Comparison of ENCODE assay signal across 21 mouse cellular contexts in the genomic region with DNA sequence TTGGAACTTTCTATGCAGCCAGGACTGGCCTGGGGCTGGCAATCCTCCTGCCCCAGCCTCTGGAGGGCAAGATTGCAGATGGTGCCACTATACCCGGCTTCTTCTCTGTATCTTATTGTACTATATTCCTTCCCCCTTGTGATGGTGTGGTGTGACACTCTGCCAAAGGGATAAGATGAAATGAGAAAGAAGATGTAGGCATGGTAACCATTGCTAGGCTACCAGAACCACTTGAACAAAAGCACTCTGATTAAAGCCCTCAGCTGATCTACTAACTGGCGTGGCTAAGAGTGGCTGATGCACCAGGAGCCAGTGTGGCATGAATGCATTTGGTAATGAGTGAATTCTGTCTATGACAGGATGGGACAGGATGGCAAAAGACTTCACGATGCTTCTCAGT. TPM values are rescaled to one million over a fixed set of nuclear protein-coding genes. Genes with fewer than 3 reads are reported as not detected.
DNase-seq lines count a peak whose midpoint lies in the region; ATAC-seq lines count a peak whose summit lies in the region.
"Had no signal": no experiment of that assay in that cellular context is flagged by ENCODE, and none has a peak within 500 bp of the region (broad histone marks: within the 10 kb centered on the region; RNA-seq: fewer than 3 reads in every experiment).

Gene Igbp1b, minus strand, starts transcription at position 29 of the 400 bp plus-strand sequence.

- no peaks in the 10 kb centered on the region for H3K27me3 ChIP-seq in hindbrain, embryonic 16.5 days (replicated peaks; ENCODE audit: control insufficient read depth, insufficient read depth, low read length)
- H3K27me3 ChIP-seq in midbrain, embryonic 16.5 days (ENCODE audit: control insufficient read depth, insufficient read depth, low read depth, low read length): no peaks in the 10 kb centered on the region
- H3K27me3 ChIP-seq: embryonic facial prominence, embryonic 13.5 days; heart, embryonic 15.5 days; Patski; stomach, embryonic 15.5 days had no signal

- no peak within 1 kb of the TSS for H3K4me3 ChIP-seq in hindbrain, embryonic 16.5 days (ENCODE audit: low read length)
- no peak within 1 kb of the TSS for H3K4me3 ChIP-seq in midbrain, embryonic 16.5 days (ENCODE audit: low read depth, low read length)
- H3K4me3 ChIP-seq: embryonic facial prominence, embryonic 13.5 days; heart, embryonic 15.5 days; left cerebral cortex, adult 2 months; stomach, embryonic 15.5 days had no signal

- H3K36me3 ChIP-seq in hindbrain, embryonic 16.5 days (ENCODE audit: control insufficient read depth, insufficient read depth, low read length): no peaks in the 10 kb centered on the region
- H3K36me3 ChIP-seq in midbrain, embryonic 16.5 days (ENCODE audit: control insufficient read depth, insufficient read depth, low read length): no peaks in the 10 kb centered on the region
- H3K36me3 ChIP-seq: embryonic facial prominence, embryonic 13.5 days; heart, embryonic 15.5 days; stomach, embryonic 15.5 days had no signal

- WGBS in hindbrain, embryonic 16.5 days: 58% methylated on average over 3 of the region's 3 CpGs
- WGBS in midbrain, embryonic 16.5 days: 40% methylated on average over 3 of the region's 3 CpGs

- DNase-seq in embryo, embryonic 10.5 days (ENCODE audit: low spot score): peak; percentile 1
- DNase-seq in embryo, embryonic 10 days (ENCODE audit: low spot score): no peak
- DNase-seq in right cerebral cortex, adult 18-20 months: peak; percentile 4
- no peak for DNase-seq in right cerebral cortex, adult 2 months (ENCODE audit: low spot score in 2 of 2)
- DNase-seq in kidney, adult 18-20 months: no peak
- no peak for DNase-seq in gastrocnemius, postnatal 4 days (ENCODE audit: low spot score in 2 of 2)
- DNase-seq: cerebellum, postnatal 10 days; gastrocnemius, postnatal 25 days; liver; lung, embryonic 14.5 days had no signal

- no peaks in the 10 kb centered on the region for H3K9me3 ChIP-seq in hindbrain, embryonic 16.5 days (ENCODE audit: control insufficient read depth, low read length)
- no peaks in the 10 kb centered on the region for H3K9me3 ChIP-seq in midbrain, embryonic 16.5 days (replicated peaks; ENCODE audit: control insufficient read depth, low read length, poor library complexity, severe bottlenecking)
- H3K9me3 ChIP-seq: embryonic facial prominence, embryonic 13.5 days; heart, embryonic 15.5 days; stomach, embryonic 15.5 days had no signal

- no peak within 1 kb of the TSS for H3K9ac ChIP-seq in hindbrain, embryonic 16.5 days (ENCODE audit: low read depth, low read length)
- no peak within 1 kb of the TSS for H3K9ac ChIP-seq in midbrain, embryonic 16.5 days (ENCODE audit: low read depth, low read length)
- H3K9ac ChIP-seq: embryonic facial prominence, embryonic 13.5 days; heart, embryonic 15.5 days; lung, embryonic 14.5 days; stomach, embryonic 15.5 days had no signal

- H3K27ac ChIP-seq in hindbrain, embryonic 16.5 days (ENCODE audit: low read depth, low read length): no peak within 1 kb of the TSS
- no peak within 1 kb of the TSS for H3K27ac ChIP-seq in midbrain, embryonic 16.5 days (ENCODE audit: low read length)
- H3K27ac ChIP-seq: embryonic facial prominence, embryonic 13.5 days; heart, embryonic 15.5 days; left cerebral cortex, adult 2 months; stomach, embryonic 15.5 days had no signal

- peak; percentile 50; the same call in 1 of the 2 replicates for ATAC-seq in hindbrain, embryonic 16.5 days
- peak; percentile 71 for ATAC-seq in midbrain, embryonic 16.5 days
- ATAC-seq: Patski had no signal

- no peak within 1 kb of the TSS for H3K4me2 ChIP-seq in hindbrain, embryonic 16.5 days (ENCODE audit: low read length)
- no peak within 1 kb of the TSS for H3K4me2 ChIP-seq in midbrain, embryonic 16.5 days (ENCODE audit: low read length)
- H3K4me2 ChIP-seq: embryonic facial prominence, embryonic 13.5 days; heart, embryonic 15.5 days; lung, embryonic 14.5 days; stomach, embryonic 15.5 days had no signal

- no peaks in the 10 kb centered on the region for H3K4me1 ChIP-seq in hindbrain, embryonic 16.5 days (ENCODE audit: control insufficient read depth, insufficient read depth, low read depth, low read length)
- no peaks in the 10 kb centered on the region for H3K4me1 ChIP-seq in midbrain, embryonic 16.5 days (ENCODE audit: control insufficient read depth, insufficient read depth, low read length)
- H3K4me1 ChIP-seq: embryonic facial prominence, embryonic 13.5 days; heart, embryonic 15.5 days; stomach, embryonic 15.5 days had no signal

RNA-seq across cellular contexts. Expression of gene Igbp1b, which starts in this region (rescaled TPM):
- 0.10 TPM in 1 of 2 replicates, not detected in the other for polyA plus RNA-seq in hindbrain, embryonic 16.5 days (2015; fragmentation: Nextera tagmentation; extraction: Ambion mirVana)
- polyA plus RNA-seq in midbrain, embryonic 16.5 days (2015; fragmentation: Nextera tagmentation; extraction: Ambion mirVana): 0.16 and 0.34 TPM in 2 replicates
- total RNA-seq in gastrocnemius, postnatal 4 days (2021): not detected
- total RNA-seq: gastrocnemius, postnatal 25 days; megakaryocyte, adult 5-6 weeks had no signal
- polyA plus RNA-seq: embryonic facial prominence, embryonic 13.5 days; heart, embryonic 15.5 days; intestine, embryonic 14.5 days; kidney, embryonic 16.5 days; lung, embryonic 14.5 days; Patski; small intestine, adult 2 months; stomach, embryonic 15.5 days had no signal

Comparison
In these comparisons a context has a peak if more than half of its experiments do, and no peak if none do; other contexts are left out.
1. DNase-seq: peak in embryo, embryonic 10.5 days (single experiment) and right cerebral cortex, adult 18-20 months (single experiment); none in embryo, embryonic 10 days (single experiment), right cerebral cortex, adult 2 months (0 of 2), kidney, adult 18-20 months (single experiment) and gastrocnemius, postnatal 4 days (0 of 2).
2. Peak in ATAC-seq in hindbrain, embryonic 16.5 days; RNA of the gene not detected or under 1 TPM.
3. Peak in ATAC-seq in midbrain, embryonic 16.5 days; RNA of the gene not detected or under 1 TPM.